Mouse (Mus musculus) frontal cortex, postnatal 14 days (tissue): ENCODE data around the gene Rccd1.

ENCODE experiments used
- DNase-seq, 2 experiments: peaks; one replicate each; pipeline ENCODE4 v3.0.0; 2022; ENCODE audit warnings: low spot score in 2 of 2

Rccd1 gene

GRCm38 (mm10) chr7:80299568-80299967, 24.7 kb downstream of the Rccd1 start:
- DNase-seq: no peak

GRCm38 (mm10) chr7:80298754-80299153, 25.5 kb downstream of the Rccd1 start:
- DNase-seq: no peak

DNA sequence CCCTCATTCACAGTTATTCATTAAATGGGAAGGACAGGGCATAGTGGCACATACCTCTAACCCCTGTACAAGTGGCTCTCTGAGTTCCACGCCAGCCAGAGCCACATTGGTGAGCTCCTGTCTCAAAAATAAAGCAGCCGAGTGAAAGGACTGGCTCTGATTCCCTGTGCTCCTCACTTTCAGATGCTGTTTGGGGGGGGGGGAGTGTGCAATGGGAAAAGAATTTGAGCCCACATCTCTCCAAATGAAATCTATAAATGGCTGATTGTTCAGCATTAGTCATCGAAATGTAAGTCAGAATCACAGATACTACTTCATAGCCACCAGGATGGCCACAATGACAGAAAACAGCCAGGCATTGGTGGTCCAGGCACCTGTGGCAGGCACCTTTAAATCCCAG, 27.2 kb downstream of the Rccd1 start:
- no peak for DNase-seq

GRCm38 (mm10) chr7:80296462-80296861, 27.8 kb downstream of the Rccd1 start:
- DNase-seq: no peak

GRCm38 (mm10) chr7:80294764-80295648, 29.2 kb downstream of the Rccd1 start:
- no peak for DNase-seq

DNA sequence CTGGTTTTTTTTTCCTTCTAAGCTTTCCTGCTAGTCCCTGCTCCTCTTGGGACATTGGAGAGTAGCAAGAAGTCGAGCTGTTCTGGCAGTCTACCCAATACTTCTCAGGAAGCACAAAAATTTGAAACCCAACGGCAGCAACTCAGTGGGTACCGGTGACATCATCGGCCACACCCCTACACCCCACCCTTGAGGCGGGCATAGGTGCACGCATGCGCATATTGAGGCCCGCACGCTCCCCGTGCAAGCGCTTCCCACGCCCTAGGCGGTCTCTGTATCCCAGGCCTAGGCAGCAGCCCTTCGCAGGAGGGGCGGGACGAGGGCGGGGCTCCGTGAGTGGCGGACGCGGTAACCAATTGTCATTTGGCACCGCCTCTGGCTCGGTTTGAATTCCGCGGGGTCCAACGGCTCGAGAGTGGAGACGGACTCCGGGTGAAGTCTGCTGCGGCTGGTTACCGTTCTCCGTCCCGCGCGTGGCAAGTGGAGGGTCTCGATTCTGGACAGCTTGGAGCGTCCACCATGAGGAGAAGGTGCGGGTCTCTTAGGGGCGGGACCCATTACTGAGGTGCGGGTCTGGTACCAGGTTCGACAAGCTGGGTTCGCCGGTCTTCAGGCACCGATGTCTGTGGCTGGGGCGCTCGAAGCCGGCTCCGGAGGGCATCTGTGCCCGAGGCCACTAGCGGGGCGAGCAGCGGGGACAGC, 30.0 kb downstream of the Rccd1 start, which contains the start of gene Prc1:
Prc1 (plus strand) TSS at position 389 of the 702 bp plus-strand sequence.
- peak; percentile 96 to 98 for DNase-seq

GRCm38 (mm10) chr7:80287736-80288135, 36.5 kb downstream of the Rccd1 start:
- no peak for DNase-seq

DNA sequence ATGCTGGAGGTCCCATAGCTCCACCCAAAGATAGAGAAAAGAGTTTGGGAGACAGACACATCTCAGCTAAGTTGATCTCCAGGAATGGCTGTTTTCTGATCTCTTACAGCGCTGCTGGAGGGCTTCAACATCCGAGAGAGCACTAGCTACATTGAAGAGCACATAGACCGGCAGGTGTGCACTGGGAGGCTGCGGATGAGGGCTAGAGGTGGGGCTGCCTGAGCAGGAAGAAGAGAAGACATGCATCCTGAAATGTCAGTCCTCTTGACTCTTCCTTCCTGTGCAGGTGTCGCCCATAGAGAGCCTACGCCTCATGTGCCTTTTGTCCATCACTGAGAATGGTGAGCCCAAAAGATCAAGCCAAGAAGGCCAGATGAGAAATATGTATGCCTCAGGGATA, 38.5 kb downstream of the Rccd1 start:
- no peak for DNase-seq

- no peak for DNase-seq
Measured at GRCm38 (mm10) chr7:80284391-80284790, 39.9 kb downstream of the Rccd1 start.

DNA sequence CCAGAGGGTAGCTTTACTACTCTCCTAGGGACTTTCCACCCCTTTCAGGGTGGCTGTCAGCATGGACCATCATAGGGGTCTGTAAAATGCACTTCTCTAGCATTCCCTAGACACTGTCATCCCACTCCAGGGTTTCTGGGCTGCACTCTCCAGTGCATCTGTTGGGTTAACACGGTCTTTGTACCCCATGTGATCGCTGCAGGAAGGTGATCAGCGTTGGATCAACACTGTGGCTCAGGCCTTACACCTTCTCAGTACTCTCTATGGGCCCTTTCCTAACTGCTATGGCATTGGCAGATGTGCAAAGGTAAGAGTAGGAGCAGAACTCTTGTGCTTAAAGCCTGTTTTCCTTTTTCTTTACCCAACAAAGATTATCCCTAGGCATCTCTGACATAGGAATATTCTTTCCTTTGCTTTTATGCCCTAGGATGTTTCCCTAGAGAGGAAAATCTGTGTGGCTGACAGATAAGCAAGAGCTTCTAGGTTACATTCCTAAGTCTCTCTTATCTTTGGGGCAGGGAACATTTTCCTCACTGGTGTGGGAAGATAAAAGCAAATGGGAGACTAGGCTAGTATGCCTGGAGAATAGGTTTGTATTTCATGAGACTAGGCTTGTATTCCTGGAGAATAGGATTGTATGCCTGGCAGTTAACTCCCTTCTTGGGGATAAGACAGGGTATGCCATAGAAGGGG, 40.9 kb downstream of the Rccd1 start:
- no peak for DNase-seq

DNA sequence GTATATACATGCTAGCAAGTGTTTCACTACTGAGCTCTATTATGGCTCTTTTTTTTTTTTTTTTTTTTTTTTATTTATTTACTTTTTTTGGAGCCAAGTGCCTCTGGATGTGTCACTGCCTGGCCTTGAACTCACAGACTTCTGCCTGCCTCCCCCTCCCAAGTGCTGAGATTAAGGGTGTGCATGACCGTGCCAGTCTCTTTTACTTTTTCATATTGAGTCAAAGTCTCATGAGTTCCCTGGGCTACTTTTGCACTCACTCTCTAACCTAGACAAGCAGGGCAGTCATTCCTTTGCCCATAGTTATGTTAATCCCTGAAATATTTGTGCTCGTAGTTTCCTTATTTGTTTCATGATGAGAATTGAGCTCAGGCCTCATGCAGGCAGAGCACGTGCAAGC, 42.6 kb downstream of the Rccd1 start:
- no peak for DNase-seq

GRCm38 (mm10) chr7:80280998-80281397, 43.3 kb downstream of the Rccd1 start:
- no peak for DNase-seq

GRCm38 (mm10) chr7:80280032-80280431, 44.2 kb downstream of the Rccd1 start:
- no peak for DNase-seq

- DNase-seq: no peak
Measured at GRCm38 (mm10) chr7:80276374-80276773, 47.9 kb downstream of the Rccd1 start.

DNA sequence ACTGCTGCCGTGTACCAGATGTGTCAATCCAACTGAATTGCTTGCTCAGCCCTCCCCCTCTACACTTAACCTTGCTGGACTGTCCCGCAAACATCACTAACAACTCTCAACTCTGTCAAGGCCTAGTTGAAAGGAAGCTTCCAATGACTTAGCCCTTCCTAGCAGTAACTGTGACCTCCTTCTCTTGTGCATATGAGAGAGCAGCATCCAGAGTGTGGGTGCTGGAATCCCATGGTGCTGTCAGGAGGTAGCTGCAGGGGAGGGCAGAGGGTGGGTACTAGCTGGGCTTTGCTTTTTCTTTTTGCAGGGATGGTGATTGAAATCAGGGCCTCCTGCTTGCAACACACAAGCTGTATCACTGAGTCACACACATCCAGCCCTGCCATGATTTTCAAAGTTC, 50.8 kb downstream of the Rccd1 start:
- DNase-seq: no peak

DNA sequence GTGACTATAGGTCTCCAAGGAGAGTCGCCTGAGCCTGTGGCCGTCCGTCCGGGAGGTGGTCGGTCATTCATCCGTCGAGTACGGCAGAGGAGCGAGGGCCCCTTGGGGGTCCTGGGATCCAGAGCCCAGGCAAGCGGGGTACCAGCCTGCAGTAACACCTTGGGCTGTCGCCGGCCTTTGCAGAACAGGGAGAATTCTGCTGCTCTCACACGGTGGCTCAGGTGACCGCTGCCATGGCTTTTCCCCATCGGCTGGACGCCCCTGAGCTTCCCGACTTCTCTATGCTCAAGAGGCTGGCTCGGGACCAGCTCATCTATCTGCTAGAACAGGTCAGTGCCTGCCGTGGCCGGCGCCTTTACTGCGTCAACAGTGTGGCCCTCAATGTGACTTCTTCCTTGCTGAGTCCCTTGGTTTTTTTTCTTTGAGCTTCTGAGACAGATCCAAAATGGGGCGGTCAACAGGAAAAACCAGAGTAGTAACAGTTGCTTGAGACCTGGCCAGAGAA, 54.5 kb downstream of the Rccd1 start:
- peak; percentile 27 to 38 for DNase-seq

DNA sequence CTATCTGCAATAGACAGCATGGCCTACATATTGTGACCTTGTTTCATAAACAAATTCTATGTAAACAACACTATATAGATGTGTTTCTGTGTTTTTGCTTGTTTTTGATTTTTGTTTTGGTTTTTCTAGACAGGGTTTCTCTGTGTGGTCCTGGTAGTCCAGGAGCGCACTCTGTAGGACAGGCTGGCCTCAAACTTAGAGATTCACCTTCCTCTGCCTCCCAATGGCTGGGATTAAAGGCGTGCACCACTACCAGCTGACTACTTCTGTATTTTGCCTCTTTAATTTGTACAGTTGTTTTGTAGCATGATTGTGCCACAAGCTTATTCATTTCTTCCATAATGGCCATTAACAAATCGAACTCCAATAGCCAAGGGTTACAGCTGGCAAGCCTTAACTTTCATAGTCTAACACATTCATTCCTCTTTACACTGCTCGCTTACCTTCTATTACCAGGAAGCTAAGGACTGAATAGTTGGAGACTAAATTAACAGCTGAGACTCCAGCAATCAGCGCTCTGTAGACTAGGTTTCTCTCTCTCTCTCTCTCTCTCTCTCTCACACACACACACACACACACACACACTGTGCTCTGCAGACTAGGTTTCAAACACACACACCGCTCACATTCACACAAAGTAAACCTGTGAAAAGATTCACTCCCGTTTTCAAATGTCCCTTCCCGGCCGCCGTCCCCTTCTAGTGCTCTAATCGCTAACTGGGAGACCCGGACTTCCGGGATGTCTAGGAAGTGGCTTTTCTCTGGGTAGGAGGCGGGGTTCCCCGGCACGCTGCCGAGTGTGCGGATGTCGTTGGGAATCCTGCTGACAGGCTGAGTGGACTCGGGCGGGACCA, 55.1 kb downstream of the Rccd1 start, which contains the start of gene Vps33b:
Vps33b (plus strand) TSS at position 753 of the 854 bp plus-strand sequence.
- peak; percentile 91 to 95 for DNase-seq

DNA sequence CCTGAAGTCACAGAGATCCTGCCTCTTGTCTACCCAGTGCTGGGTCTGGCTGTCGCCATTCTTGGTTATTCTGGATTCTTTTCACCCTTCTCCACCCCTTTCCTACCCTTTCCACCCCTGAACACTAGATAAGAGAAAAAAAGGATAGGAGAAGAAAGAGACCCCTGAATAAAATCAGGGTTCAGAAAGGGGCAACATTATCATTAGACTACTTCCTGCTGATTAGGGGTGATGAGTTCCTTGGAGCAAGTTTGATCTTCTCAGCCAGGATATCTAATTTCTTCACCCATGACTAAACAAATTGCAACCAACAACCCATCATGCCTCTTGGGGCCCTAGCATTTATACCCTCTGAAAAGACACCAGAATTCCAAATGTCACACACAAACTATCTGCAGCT, 56.5 kb downstream of the Rccd1 start:
- no peak for DNase-seq

- no peak for DNase-seq
Measured at GRCm38 (mm10) chr7:80264606-80265005, 59.6 kb downstream of the Rccd1 start.

DNA sequence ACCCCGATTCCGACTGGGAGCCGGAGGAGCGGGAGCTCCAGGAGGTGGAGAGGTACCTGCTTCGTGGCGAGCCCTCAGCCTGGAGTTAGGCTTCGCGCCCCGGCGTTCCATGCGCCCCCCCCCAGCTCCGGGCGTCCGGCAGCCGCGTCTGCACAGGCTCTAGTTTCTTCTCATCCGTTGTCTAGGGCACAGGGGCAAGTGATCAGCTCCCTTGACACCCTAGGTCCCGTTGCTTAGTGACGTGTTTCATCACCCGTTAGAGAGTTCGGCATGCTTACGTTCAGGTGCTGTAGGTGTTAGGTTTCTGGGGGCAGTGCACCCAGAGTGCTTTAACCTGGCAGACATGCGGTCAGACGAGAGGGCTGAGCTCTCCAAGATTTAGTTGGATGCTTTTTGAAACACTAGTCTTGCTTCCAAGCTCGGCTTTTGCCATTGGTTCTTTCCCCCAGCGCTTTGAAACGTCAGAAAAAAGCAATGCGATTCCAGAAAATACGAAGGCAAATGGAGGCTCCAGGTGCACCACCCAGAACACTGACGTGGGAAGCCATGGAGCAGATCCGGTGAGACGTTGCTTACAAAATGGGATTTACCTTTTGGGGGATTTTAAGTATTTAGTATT, 62.8 kb downstream of the Rccd1 start:
- peak in 1 of 2 experiments; percentile 7 for DNase-seq
